Mouse (Mus musculus): ENCODE data around the gene Ate1. TPM values are rescaled to one million over a fixed set of nuclear protein-coding genes. Genes with fewer than 3 reads are reported as not detected.
"Not testable (repeated sequence)": the region's sequence is repeated elsewhere in the genome, so short reads cannot be mapped to it uniquely, and the experiment has no call there.

The Ate1 gene
- total RNA-seq, 2 experiments from 2014 or later: 29.5 to 32.5 TPM

GRCm38 (mm10) chr7:130531138-130531537, 11.0 kb upstream of the Ate1 start:
- intact Hi-C loops (cut with DNase I): loop anchor here (5.0 kb wide), 1 partner anchor 231 kb away; no protein-coding TSS in a partner anchor
- not testable (repeated sequence) for DNase-seq

- intact Hi-C loops (cut with DNase I): no loop called here
- DNase-seq: no peak
These were observed 7.1 kb upstream of the Ate1 start for GRCm38 (mm10) chr7:130527306-130527705.

- DNase-seq: no peak
- intact Hi-C loops (cut with DNase I): no loop called here
These were observed 3.3 kb upstream of the Ate1 start for GRCm38 (mm10) chr7:130523451-130523850.

- no peak for DNase-seq
- intact Hi-C loops (cut with DNase I): no loop called here
These were observed 748 bp upstream of the Ate1 start for GRCm38 (mm10) chr7:130520812-130521422.

- DNase-seq: peak; percentile 100
- intact Hi-C loops (cut with DNase I): no loop called here
These were observed 797 bp downstream of the Ate1 start for GRCm38 (mm10) chr7:130519096-130520048.

GRCm38 (mm10) chr7:130518213-130519095, 1.7 kb downstream of the Ate1 start:
- intact Hi-C loops (cut with DNase I): no loop called here
- no peak for DNase-seq

GRCm38 (mm10) chr7:130510243-130510642, 9.9 kb downstream of the Ate1 start:
- intact Hi-C loops (cut with DNase I): no loop called here
- DNase-seq: no peak

GRCm38 (mm10) chr7:130503006-130503405, 17.2 kb downstream of the Ate1 start:
- DNase-seq: no peak
- intact Hi-C loops (cut with DNase I): no loop called here

- no peak for DNase-seq
These were observed 18.7 kb downstream of the Ate1 start for GRCm38 (mm10) chr7:130501499-130501898.

GRCm38 (mm10) chr7:130493346-130493745, 26.8 kb downstream of the Ate1 start:
- DNase-seq: no peak
- intact Hi-C loops (cut with DNase I): no loop called here

More at GRCm38 (mm10) chr7:130501499-130501898, 18.7 kb downstream of the Ate1 start:
- intact Hi-C loops (cut with DNase I): no loop called here

- intact Hi-C loops (cut with DNase I): no loop called here
- no peak for DNase-seq
These were observed 28.1 kb downstream of the Ate1 start for GRCm38 (mm10) chr7:130492026-130492425.

GRCm38 (mm10) chr7:130479003-130479402, 41.2 kb downstream of the Ate1 start:
- DNase-seq: peak in 1 of 2 experiments; percentile 9

GRCm38 (mm10) chr7:130475970-130476369, 44.2 kb downstream of the Ate1 start:
- intact Hi-C loops (cut with DNase I): loop anchor here (1.0 to 5.0 kb wide), 2 partner anchors 204 to 822 kb away; no protein-coding TSS in a partner anchor
- peak; percentile 36 to 61 for DNase-seq

More at GRCm38 (mm10) chr7:130479003-130479402, 41.2 kb downstream of the Ate1 start:
- intact Hi-C loops (cut with DNase I): loop anchor here (5.0 kb wide), 1 partner anchor 207 kb away; no protein-coding TSS in a partner anchor

- intact Hi-C loops (cut with DNase I): no loop called here
- DNase-seq: no peak
These were observed 46.3 kb downstream of the Ate1 start for GRCm38 (mm10) chr7:130473881-130474280.

- DNase-seq: no peak
- intact Hi-C loops (cut with DNase I): no loop called here
These were observed 47.5 kb downstream of the Ate1 start for GRCm38 (mm10) chr7:130472683-130473082.

- intact Hi-C loops (cut with DNase I): no loop called here
- no peak for DNase-seq
These were observed 49.1 kb downstream of the Ate1 start for GRCm38 (mm10) chr7:130471045-130471444.

GRCm38 (mm10) chr7:130455587-130456246, 64.5 kb downstream of the Ate1 start:
- intact Hi-C loops (cut with DNase I): no loop called here
- no peak for DNase-seq

GRCm38 (mm10) chr7:130454226-130454625, 65.9 kb downstream of the Ate1 start:
- intact Hi-C loops (cut with DNase I): no loop called here

GRCm38 (mm10) chr7:130435776-130436175, 84.4 kb downstream of the Ate1 start:
- intact Hi-C loops (cut with DNase I): no loop called here
- no peak for DNase-seq

More at GRCm38 (mm10) chr7:130454226-130454625, 65.9 kb downstream of the Ate1 start:
- DNase-seq: no peak

- peak; percentile 17 for DNase-seq
- intact Hi-C loops (cut with DNase I): no loop called here
These were observed 88.0 kb downstream of the Ate1 start for GRCm38 (mm10) chr7:130432141-130432540.
